Mouse (Mus musculus) hindbrain, embryonic 12.5 days (tissue): ENCODE data around the gene Gm21762. TPM values are rescaled to one million over a fixed set of nuclear protein-coding genes. Genes with fewer than 3 reads are reported as not detected.
A peak's percentile ranks its signal among the peaks of the same experiment; 100 is the strongest.
"Not testable (repeated sequence)": the region's sequence is repeated elsewhere in the genome, so short reads cannot be mapped to it uniquely, and the experiment has no call there.

Experiments used
- ATAC-seq: fragments of 200-750 bp; cut with Nextera tagmentation; 2 replicates; pipeline ENCODE4 v1.8.0; 2017; ENCODE audit warnings: moderate TSS enrichment; ENCODE audit not compliant: low FRiP score
- H3K27ac ChIP-seq: fragments of 300-500 bp; sonication (generic); 2 replicates; pipeline ENCODE4 v1.5.1; 2016; ENCODE audit warnings: mild to moderate bottlenecking
- H3K27me3 ChIP-seq: fragments of 300-500 bp; sonication (generic); 2 replicates; pipeline ENCODE4 v1.6.1; 2016; ENCODE audit warnings: mild to moderate bottlenecking
- H3K36me3 ChIP-seq: fragments of 300-500 bp; sonication (generic); 2 replicates; pipeline ENCODE4 v1.6.1; 2016; ENCODE audit warnings: mild to moderate bottlenecking
- H3K4me1 ChIP-seq: fragments of 300-500 bp; sonication (generic); 2 replicates; pipeline ENCODE4 v1.6.1; 2016
- H3K4me2 ChIP-seq: fragments of 300-500 bp; sonication (generic); replicated peaks from 2 replicates; pipeline ENCODE4 v1.6.1; 2016; ENCODE audit warnings: mild to moderate bottlenecking
- H3K4me3 ChIP-seq: fragments of 300-500 bp; sonication (generic); 2 replicates; pipeline ENCODE4 v1.5.1; 2016; ENCODE audit warnings: mild to moderate bottlenecking
- H3K9ac ChIP-seq: fragments of 300-500 bp; sonication (generic); 2 replicates; pipeline ENCODE4 v1.6.1; 2016; ENCODE audit warnings: mild to moderate bottlenecking, moderate library complexity
- H3K9me3 ChIP-seq: fragments of 300-500 bp; sonication (generic); replicated peaks from 2 replicates; pipeline ENCODE4 v1.6.1; 2016; ENCODE audit warnings: mild to moderate bottlenecking
- WGBS: fragments of 180-500 bp; shearing (Covaris S2); methylation state at CpG from one replicate; pipeline ENCODE4 v1.1.7; 2016; 5-methylcytosine and 5-hydroxymethylcytosine counted together
- polyA plus RNA-seq: library from polyadenylated mRNA; unstranded; fragments of >200 nt; fragmentation: Nextera tagmentation; extraction: Ambion mirVana; gene quantifications from 2 replicates; pipeline ENCODE4 v1.2.1, GENCODE M21; 2016

Gm21762 gene
- polyA plus RNA-seq, result not detected in 2 replicates

DNA sequence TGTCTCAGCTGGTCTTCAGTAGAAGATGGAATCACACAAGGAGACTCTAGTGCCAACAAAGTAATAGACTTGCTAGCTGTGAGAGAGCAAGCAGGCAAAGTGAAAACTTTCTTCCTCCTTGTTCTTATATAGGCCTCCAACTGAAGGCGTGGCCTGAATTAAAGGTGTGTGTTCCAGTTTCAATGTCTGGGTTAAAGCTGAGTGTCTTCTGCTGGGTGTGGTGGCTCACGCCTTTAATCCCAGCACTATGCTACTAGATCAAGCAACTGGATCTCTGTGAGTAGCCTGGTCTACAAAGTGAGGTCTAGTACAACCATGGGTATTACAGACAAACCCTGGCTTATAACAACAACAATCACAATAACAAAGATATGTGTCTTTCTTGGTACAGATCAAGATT, at the start of gene Gm21762:
TSS of gene Gm21762 (minus strand) at position 101 of the 400 bp plus-strand sequence.
- H3K27me3 ChIP-seq, H3K4me1 ChIP-seq, H3K36me3 ChIP-seq, ATAC-seq, H3K4me2 ChIP-seq, H3K9me3 ChIP-seq, H3K9ac ChIP-seq, H3K27ac ChIP-seq, H3K4me3 ChIP-seq: not testable (repeated sequence)
- WGBS, result no CpG with 5 or more reads among the region's 2 CpGs

DNA sequence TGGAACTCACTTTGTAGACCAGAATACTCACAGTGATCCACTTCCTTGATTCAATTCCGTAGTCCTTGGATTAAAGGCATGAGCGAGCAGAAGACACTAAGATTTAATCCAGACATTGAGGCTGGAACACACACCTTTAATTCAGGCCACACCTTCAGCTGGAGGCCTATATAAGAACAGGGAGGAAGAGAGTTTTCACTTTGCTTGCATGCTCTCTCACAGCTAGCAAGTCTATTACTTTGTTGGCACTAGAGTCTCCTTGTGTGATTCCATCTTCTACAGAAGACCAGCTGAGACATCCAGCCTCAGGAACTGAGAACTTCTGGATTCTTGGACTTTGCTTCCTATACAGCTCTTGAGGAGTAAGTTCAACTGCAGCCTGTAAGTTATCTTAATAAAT, 47.1 kb upstream of the Gm21762 start, which contains the start of gene AF067061:
TSS of gene AF067061 (plus strand) at position 245 of the 400 bp plus-strand sequence.
- H3K4me3 ChIP-seq, H3K4me1 ChIP-seq, H3K9ac ChIP-seq, H3K36me3 ChIP-seq, ATAC-seq, H3K9me3 ChIP-seq, H3K4me2 ChIP-seq, H3K27ac ChIP-seq, H3K27me3 ChIP-seq: not testable (repeated sequence)
- 81% methylated on average over 2 of the region's 2 CpGs for WGBS

DNA sequence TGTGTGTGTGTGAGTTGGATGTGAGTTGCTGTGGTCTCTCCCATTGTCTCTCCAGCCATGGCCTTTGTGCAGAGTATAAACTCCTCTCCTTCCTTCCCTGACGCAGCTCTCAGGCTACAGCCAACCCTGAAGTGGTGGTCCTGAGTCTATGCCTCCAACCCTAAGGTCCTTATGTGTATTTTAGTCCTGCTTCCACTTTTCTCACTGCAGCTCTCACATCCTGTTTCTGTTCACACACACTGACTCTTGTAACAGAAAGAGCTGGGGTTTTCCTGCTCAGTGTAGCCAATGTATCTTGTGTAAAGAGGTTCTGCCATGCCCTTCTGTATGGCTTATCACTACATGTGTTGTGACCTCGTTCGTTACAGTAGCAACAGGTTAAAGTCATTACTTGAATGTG, 44.0 kb upstream of the Gm21762 start:
- not testable (repeated sequence) for H3K9ac ChIP-seq, H3K27me3 ChIP-seq, H3K36me3 ChIP-seq, H3K4me1 ChIP-seq, H3K9me3 ChIP-seq, H3K4me3 ChIP-seq, ATAC-seq, H3K27ac ChIP-seq, H3K4me2 ChIP-seq
- 88% methylated on average over 3 of the region's 3 CpGs for WGBS

DNA sequence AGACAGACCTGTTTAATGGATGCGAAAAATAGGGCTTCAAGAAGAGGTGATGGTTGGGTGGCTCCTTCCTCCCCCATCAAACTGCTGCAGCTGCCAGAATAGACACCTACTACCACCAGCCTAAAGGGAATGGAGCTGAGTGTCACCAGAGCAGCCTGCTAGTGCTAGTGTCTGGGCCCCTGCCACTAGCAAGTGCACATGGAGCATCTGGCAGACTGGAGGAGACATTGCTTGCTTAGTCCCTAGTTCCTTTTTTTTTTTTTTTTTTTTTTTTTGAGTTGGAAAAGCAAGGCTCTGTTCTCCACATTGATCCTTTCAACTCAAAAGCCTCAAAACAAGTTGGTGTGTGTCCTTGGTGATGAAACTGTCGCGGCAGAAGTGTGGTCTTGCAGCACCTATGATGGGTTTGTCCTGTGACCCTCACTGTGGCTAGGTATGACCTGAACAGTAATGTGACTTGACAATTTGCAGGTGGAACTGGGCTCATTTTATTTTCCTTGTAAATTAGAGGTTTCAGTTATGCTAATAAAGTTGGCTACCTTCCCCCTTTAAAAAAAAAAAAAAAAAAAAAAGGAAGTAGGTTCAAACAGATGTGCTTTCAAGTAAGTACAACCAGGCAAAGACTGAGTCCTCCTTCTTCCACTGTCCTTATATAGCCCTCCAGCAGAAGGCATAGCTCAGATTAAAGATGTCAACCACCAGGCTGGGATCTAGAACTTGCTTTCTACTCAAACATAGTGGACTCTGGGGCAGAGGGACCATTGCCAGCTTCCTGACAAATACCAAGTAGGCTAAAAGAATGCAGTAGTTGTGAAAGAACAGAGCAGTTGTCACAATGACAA, 43.3 kb upstream of the Gm21762 start:
- H3K27me3 ChIP-seq, H3K9ac ChIP-seq, H3K4me1 ChIP-seq, H3K36me3 ChIP-seq, H3K27ac ChIP-seq, H3K9me3 ChIP-seq, ATAC-seq, H3K4me3 ChIP-seq, H3K4me2 ChIP-seq: not testable (repeated sequence)
- 91% methylated on average over 3 of the region's 3 CpGs for WGBS

DNA sequence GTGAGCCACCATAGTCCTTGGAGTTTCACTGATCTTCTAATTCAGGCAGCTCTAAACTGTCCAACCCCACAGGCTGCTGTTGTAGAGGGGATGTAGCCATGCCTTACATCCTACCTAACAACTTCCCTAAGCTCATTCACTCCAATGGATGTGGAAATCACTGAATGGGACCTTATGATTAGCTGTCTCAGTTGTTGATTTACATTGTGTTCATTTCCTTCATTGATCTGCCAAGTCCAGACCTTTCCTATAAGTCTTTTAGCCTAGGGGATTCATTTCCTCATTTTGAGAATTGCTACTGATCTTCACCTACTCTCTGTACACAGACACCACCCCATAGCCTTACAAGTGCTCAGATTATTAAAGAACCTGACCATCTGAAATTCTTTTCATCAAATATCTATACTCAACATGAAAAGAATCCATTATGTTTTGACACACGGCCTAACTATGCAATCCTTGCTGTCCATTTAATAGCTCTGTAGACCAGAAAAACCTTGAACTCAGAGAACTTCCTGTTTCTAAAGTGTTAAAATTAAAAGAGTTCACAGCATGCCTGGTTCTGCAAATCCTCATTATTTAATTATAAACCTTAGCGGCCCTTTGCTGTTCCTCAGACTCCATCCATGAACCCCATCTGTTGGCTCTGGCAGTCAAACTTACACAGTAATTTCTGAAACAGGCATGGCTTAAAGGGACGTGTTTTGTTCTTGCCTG, 35.6 kb upstream of the Gm21762 start:
- H3K4me2 ChIP-seq, H3K4me3 ChIP-seq, H3K27ac ChIP-seq, H3K27me3 ChIP-seq, H3K9me3 ChIP-seq, ATAC-seq, H3K4me1 ChIP-seq, H3K9ac ChIP-seq, H3K36me3 ChIP-seq: not testable (repeated sequence)
- 80% methylated on average over 2 of the region's 3 CpGs for WGBS

DNA sequence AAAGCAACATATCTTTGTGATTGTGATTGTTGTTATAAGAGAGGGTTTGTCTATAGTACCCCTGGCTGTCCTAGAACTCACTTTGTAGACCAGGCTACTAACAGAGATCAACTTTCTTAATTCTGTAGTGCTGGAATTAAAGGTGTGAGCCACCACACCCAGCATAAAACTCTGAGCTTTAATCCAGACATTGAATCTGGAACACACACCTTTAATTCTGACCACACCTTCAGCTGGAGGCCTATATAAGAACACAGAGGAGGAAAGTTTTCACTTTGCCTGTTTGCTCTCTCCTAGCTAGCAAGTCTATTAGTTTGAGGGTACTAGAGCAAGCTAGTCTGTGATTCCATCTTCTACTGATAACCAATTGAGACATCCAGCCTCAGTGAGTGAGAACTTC, 23.1 kb upstream of the Gm21762 start, which contains the start of gene Gm21731:
TSS of gene Gm21731 (plus strand) at position 301 of the 400 bp plus-strand sequence.
- not testable (repeated sequence) for ATAC-seq

DNA sequence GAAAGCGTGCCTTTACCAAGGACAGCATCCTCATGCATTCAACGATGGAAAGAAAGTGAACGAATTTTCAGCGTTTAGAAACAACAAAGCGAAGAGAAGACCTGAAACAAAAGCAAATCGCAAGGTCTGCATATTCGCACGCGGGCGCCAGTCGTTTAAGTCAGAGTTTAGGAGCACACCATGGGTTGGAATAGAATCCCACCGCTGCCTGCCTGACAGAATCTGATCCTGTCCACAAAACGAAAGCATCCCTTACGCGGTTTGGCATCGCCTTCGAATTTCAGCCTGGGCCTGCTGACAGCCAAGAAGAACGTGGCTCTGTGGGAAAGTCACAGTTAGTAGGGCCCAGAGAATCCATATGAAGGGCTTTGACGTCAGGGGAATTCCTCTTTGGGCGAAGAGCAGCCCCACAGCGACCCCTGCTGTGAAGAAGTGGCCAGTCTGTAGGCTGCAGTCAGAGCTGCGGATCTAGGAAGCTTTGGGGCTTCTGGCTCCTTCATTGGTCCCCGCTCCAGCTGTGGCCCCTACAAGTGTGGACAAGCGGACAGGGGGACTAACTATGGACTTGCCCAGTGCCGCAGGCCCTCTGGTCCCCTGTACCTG, 16.8 kb upstream of the Gm21762 start:
- not testable (repeated sequence) for ATAC-seq, H3K4me3 ChIP-seq, H3K36me3 ChIP-seq, H3K9ac ChIP-seq, H3K4me1 ChIP-seq, H3K27ac ChIP-seq, H3K27me3 ChIP-seq, H3K9me3 ChIP-seq, H3K4me2 ChIP-seq
- 75% methylated on average over 13 of the region's 25 CpGs for WGBS

More for the DNA sequence above, 23.1 kb upstream of the Gm21762 start, which contains the start of gene Gm21731:
- H3K27me3 ChIP-seq, H3K9ac ChIP-seq, H3K9me3 ChIP-seq, H3K4me2 ChIP-seq, H3K27ac ChIP-seq, H3K4me1 ChIP-seq, H3K4me3 ChIP-seq, H3K36me3 ChIP-seq: not testable (repeated sequence)

DNA sequence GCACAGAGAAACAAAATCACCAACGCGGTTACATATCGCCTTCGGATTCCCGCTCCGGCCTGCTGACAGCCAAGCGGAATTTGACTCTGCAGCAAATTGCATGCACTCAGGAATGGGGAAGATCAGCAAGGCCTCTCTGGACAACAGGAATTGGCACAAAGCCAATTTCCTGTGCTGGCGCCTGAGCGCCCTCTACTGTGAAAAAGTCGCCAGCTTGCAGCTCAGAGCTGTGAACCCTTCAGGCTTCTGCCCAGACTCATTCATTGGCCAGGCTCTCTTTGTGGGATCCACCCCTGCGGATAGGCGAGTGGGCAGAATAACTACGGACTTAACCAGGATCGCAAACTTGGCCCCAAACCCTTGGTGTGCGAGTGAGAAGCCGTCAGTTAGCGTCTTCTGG, 16.1 kb upstream of the Gm21762 start:
- H3K27me3 ChIP-seq, H3K4me2 ChIP-seq, H3K4me3 ChIP-seq, H3K9ac ChIP-seq, H3K9me3 ChIP-seq, H3K36me3 ChIP-seq, H3K27ac ChIP-seq, H3K4me1 ChIP-seq: not testable (repeated sequence)
- 98% methylated on average over 17 of the region's 17 CpGs for WGBS
- ATAC-seq, result peak; percentile 40; the same call in 1 of the 2 replicates

DNA sequence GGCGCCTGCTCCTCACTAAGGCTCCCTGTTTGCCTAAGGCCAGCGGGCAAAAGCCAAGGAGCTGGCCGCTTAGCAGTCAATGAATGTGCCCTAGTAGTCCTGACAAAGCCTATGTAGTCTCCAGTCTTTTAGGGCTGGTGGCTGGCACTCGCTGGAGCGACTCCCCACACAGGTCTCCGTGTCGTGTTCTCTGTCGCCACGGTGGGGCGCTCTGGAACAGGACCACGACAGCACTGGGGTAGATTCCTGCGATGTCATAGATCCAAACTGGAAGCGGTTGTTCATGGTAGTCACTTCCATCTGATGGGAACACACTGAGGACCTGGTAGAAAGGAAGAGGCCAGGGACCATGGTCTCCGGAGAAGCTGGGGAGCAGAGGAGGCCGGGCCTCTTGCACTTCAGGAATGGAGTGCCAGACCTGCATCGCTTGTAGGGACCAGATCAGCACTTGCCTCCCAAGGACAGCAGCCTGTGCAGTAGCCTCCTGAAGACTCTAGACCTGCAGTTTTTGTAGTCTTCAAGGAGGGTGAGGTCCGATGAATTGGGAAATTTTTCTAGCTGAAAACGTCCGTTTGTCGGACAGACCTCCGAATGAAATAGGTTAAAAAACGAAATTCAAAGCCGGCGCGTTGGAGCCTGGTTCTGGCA, 7.4 kb upstream of the Gm21762 start:
- not testable (repeated sequence) for H3K27ac ChIP-seq, H3K4me1 ChIP-seq, H3K9ac ChIP-seq, H3K36me3 ChIP-seq, ATAC-seq, H3K27me3 ChIP-seq, H3K4me3 ChIP-seq, H3K9me3 ChIP-seq, H3K4me2 ChIP-seq
- WGBS, result 94% methylated on average over 16 of the region's 25 CpGs

DNA sequence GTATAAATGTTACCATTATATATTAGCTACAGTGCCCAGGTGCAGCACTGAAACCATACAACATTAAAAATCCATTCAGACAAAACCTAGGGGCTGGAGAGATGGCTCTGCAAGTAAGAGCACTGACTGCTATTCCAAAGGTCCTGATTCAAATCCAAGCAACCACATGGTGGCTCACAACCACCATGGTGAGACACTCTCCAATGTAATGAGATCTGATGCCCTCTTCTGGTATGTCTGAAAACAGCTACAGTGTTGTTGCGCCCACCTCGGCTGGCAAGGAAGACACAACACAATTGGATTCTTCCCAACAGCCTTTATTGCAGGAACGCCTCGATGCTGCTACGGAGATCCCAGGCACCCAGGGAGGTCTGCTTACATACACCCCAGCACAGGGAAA, 5.2 kb upstream of the Gm21762 start:
- not testable (repeated sequence) for H3K27ac ChIP-seq, H3K4me1 ChIP-seq, ATAC-seq, H3K9me3 ChIP-seq, H3K4me2 ChIP-seq, H3K36me3 ChIP-seq, H3K9ac ChIP-seq, H3K4me3 ChIP-seq, H3K27me3 ChIP-seq
- WGBS, result 78% methylated on average over 5 of the region's 5 CpGs

DNA sequence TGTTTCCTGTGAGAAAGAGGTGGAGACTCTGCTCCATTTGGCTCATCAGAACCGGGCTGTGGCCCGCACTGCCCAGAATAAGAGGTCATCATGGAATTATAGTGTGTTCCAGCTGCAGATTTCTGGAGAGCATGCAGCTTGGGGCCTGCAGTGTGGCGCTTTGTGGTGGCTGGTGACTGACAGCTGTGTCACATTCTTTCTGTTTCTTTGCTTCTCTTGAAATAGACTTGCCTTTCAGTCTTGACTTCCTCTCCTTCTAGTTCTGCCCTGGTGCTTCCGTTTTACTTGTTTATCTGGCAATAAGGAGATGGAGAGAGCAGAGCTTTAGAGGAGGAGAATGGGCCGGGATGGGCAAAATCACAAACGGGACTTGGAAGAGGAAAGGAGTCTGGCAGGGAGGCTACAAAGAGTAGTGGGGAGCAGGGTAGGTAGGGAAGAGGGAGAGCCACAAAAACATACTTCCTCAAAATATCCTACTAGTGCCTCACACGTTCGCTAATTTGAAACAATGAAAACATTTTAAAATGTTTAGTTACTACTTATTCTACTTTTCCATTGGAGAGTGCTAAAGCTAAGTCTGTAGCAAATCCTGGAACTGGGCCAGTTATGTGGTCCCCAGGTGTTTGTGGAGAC, 19.4 kb downstream of the Gm21762 start:
- not testable (repeated sequence) for H3K27ac ChIP-seq, H3K9ac ChIP-seq, H3K36me3 ChIP-seq, H3K4me2 ChIP-seq, H3K27me3 ChIP-seq, H3K4me1 ChIP-seq, ATAC-seq, H3K9me3 ChIP-seq, H3K4me3 ChIP-seq
- 80% methylated on average over 6 of the region's 8 CpGs for WGBS

DNA sequence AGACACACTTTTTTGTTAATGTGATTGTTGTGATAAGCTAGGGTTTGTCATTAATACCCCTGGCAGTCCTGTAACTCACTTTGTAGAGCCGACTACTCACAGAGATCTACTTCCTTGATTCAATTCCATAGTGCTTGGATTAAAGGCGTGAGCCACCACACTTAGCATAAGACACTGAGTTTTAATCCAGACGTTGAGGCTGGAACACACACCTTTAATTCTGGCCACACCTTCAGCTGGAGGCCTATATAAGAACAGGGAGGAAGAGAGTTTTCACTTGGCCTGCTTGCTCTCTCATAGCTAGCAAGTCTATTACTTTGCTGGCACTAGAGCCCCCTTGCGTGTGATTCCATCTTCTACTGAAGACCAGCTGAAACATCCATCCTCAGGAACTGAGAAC, 43.6 kb downstream of the Gm21762 start, which contains the start of gene Gm21818:
TSS of gene Gm21818 (plus strand) at position 301 of the 400 bp plus-strand sequence.
- H3K27me3 ChIP-seq, H3K4me3 ChIP-seq, H3K9ac ChIP-seq, H3K4me2 ChIP-seq, H3K36me3 ChIP-seq, ATAC-seq, H3K27ac ChIP-seq, H3K9me3 ChIP-seq, H3K4me1 ChIP-seq: not testable (repeated sequence)
- 87% methylated on average over 4 of the region's 4 CpGs for WGBS
